Mouse (Mus musculus): ENCODE results near the gene Ubl7. TPM values are rescaled to one million over a fixed set of nuclear protein-coding genes. Genes with fewer than 3 reads are reported as not detected.

Ubl7 gene
- total and polyA plus RNA-seq, 2 experiments from 2014 or later = 132 to 161 TPM

- H3K9ac ChIP-seq (replicated peaks; ENCODE audit: low read length, poor library complexity, severe bottlenecking) = no peak overlapping the region
- H3K4me1 ChIP-seq (ENCODE audit: insufficient read depth, low read length) = no peaks in the 10 kb centered on the region
- H3K9me3 ChIP-seq (ENCODE audit: low read length) = no peaks in the 10 kb centered on the region
- no peak overlapping the region for H3K4me2 ChIP-seq (ENCODE audit: low read depth, low read length, poor library complexity, severe bottlenecking)
- ATAC-seq (ENCODE audit: low FRiP score) (no peak), DNase-seq (ENCODE audit: low spot score) (no peak)
- TF ChIP-seq CTCF (IDR thresholded peaks at IDR 0.05) = no peak
- WGBS = 69% methylated on average over 6 of the region's 7 CpGs
- H3K27me3 ChIP-seq (ENCODE audit: insufficient read depth, low read length) = no peaks in the 10 kb centered on the region
- no peak overlapping the region for H3K4me3 ChIP-seq (ENCODE audit: low read depth, low read length)
- 0 out of 2 replicates have a peak, but pooled peaks cover 3% of the 10 kb centered on the region for H3K36me3 ChIP-seq (ENCODE audit: insufficient read depth, low read length)
- no peak overlapping the region for H3K27ac ChIP-seq (ENCODE audit: low read depth, low read length)
Observed at GRCm38 (mm10) chr9:57947381-57948030, 36.7 kb downstream of the Ubl7 start.

DNA sequence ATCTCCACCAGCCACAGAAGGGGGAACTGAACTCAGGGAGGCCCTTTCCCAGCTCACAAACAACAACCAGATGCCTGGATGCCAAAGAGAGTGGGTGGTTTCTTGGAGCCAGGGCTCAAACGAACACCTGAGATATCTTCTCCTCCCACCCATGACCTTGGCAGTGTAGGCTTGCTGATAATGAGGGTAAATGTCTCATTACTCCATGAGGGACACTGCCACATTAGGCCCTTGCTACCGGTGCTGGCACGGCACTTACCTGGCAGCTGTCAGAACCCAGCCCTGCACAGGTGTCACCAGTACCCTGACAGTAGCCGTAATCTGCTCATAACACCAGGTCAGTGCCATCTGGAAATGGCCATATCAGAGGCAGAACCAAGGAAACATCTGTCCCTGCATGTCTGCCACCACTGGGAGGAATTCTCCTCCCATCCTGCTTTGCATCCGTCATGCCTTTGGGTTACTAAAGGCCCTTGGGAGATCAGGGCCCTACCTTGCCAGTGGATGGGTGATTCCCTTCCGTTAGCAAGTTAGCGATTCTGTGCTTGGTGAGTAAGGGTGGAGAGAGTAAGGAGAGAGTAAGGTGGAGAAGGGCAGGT lies 37.7 kb downstream of the Ubl7 start:
- TF ChIP-seq CTCF (IDR thresholded peaks at IDR 0.05) = no peak
- 85% methylated on average over 7 of the region's 7 CpGs for WGBS
- Histone ChIP-seq H3K9ac (replicated peaks; ENCODE audit: low read length, poor library complexity, severe bottlenecking) (no peak overlapping the region), H3K4me2 (ENCODE audit: low read depth, low read length, poor library complexity, severe bottlenecking) (no peak overlapping the region), H3K27ac (ENCODE audit: low read depth, low read length) (no peak overlapping the region), H3K4me1 (ENCODE audit: insufficient read depth, low read length) (no peaks in the 10 kb centered on the region), H3K27me3 (ENCODE audit: insufficient read depth, low read length) (no peaks in the 10 kb centered on the region), H3K36me3 (ENCODE audit: insufficient read depth, low read length) (0 out of 2 replicates have a peak, but pooled peaks cover 3% of the 10 kb centered on the region), H3K9me3 (ENCODE audit: low read length) (no peaks in the 10 kb centered on the region), H3K4me3 (ENCODE audit: low read depth, low read length) (no peak overlapping the region)
- ATAC-seq (ENCODE audit: low FRiP score) (no peak), DNase-seq (ENCODE audit: low spot score) (no peak)

GRCm38 (mm10) chr9:57949102-57949704 lies 38.4 kb downstream of the Ubl7 start:
- Histone ChIP-seq H3K9ac (replicated peaks; ENCODE audit: low read length, poor library complexity, severe bottlenecking) (no peak overlapping the region), H3K4me1 (ENCODE audit: insufficient read depth, low read length) (no peaks in the 10 kb centered on the region), H3K36me3 (ENCODE audit: insufficient read depth, low read length) (0 out of 2 replicates have a peak, but pooled peaks cover 3% of the 10 kb centered on the region), H3K27me3 (ENCODE audit: insufficient read depth, low read length) (no peaks in the 10 kb centered on the region), H3K4me3 (ENCODE audit: low read depth, low read length) (no peak overlapping the region), H3K27ac (ENCODE audit: low read depth, low read length) (no peak overlapping the region), H3K9me3 (ENCODE audit: low read length) (no peaks in the 10 kb centered on the region), H3K4me2 (ENCODE audit: low read depth, low read length, poor library complexity, severe bottlenecking) (no peak overlapping the region)
- ATAC-seq (ENCODE audit: low FRiP score) = no peak
- no peak for DNase-seq (ENCODE audit: low spot score)
- TF ChIP-seq CTCF (IDR thresholded peaks at IDR 0.05) = no peak
- 86% methylated on average over 8 of the region's 8 CpGs for WGBS

- Histone ChIP-seq H3K27ac (ENCODE audit: low read depth, low read length) (no peak overlapping the region), H3K9ac (replicated peaks; ENCODE audit: low read length, poor library complexity, severe bottlenecking) (no peak overlapping the region), H3K4me3 (ENCODE audit: low read depth, low read length) (no peak overlapping the region), H3K4me2 (ENCODE audit: low read depth, low read length, poor library complexity, severe bottlenecking) (no peak overlapping the region), H3K4me1 (ENCODE audit: insufficient read depth, low read length) (no peaks in the 10 kb centered on the region), H3K36me3 (ENCODE audit: insufficient read depth, low read length) (peaks cover 6% of the 10 kb centered on the region; the same call in 1 of the 2 replicates), H3K9me3 (ENCODE audit: low read length) (no peaks in the 10 kb centered on the region), H3K27me3 (ENCODE audit: insufficient read depth, low read length) (no peaks in the 10 kb centered on the region)
- WGBS = 53% methylated on average over 8 of the region's 8 CpGs
- DNase-seq (ENCODE audit: low spot score) (no peak), ATAC-seq (ENCODE audit: low FRiP score) (no peak)
- TF ChIP-seq CTCF (IDR thresholded peaks at IDR 0.05) = no peak
Observed at GRCm38 (mm10) chr9:57949879-57950278, 39.1 kb downstream of the Ubl7 start.

- Histone ChIP-seq H3K4me2 (ENCODE audit: low read depth, low read length, poor library complexity, severe bottlenecking) (no peak overlapping the region), H3K4me1 (ENCODE audit: insufficient read depth, low read length) (no peaks in the 10 kb centered on the region), H3K27ac (ENCODE audit: low read depth, low read length) (no peak overlapping the region), H3K9ac (replicated peaks; ENCODE audit: low read length, poor library complexity, severe bottlenecking) (no peak overlapping the region), H3K27me3 (ENCODE audit: insufficient read depth, low read length) (no peaks in the 10 kb centered on the region), H3K36me3 (ENCODE audit: insufficient read depth, low read length) (peaks cover 12% of the 10 kb centered on the region; the same call in 1 of the 2 replicates), H3K9me3 (ENCODE audit: low read length) (no peaks in the 10 kb centered on the region), H3K4me3 (ENCODE audit: low read depth, low read length) (no peak overlapping the region)
- WGBS = 34% methylated on average over 9 of the region's 9 CpGs
- TF ChIP-seq CTCF (IDR thresholded peaks at IDR 0.05) = no peak
- DNase-seq (ENCODE audit: low spot score) = no peak
- 0 out of 2 replicates have a peak, but pooled peaks have one; percentile 22 for ATAC-seq (ENCODE audit: low FRiP score)
Observed at GRCm38 (mm10) chr9:57950519-57950918, 39.7 kb downstream of the Ubl7 start.

DNA sequence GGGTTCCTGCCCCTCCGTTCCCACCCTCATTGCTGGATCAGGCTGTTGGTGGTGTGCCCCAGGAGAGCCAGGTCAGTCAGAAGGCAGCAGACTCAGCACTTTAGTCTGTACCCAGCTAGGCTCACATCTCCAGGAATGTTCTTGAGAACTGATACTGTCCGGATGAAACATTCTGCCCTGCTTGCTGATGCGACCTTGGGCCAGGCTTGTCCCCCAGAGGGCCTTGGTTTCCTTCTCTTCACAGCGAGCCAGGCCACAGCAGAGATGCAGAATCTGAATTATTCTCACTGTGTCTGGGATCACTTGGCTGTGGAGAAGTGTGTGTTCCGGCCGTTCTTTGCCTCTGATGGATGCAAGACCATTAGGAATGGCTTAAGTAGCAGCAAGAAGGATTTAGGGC lies 41.2 kb downstream of the Ubl7 start:
- H3K36me3 ChIP-seq (ENCODE audit: insufficient read depth, low read length) = peaks cover 23% of the 10 kb centered on the region
- H3K4me3 ChIP-seq (ENCODE audit: low read depth, low read length) = no peak overlapping the region
- no peak for TF ChIP-seq CTCF (IDR thresholded peaks at IDR 0.05)
- no peak overlapping the region for H3K9ac ChIP-seq (replicated peaks; ENCODE audit: low read length, poor library complexity, severe bottlenecking)
- WGBS = 65% methylated on average over 6 of the region's 6 CpGs
- H3K27ac ChIP-seq (ENCODE audit: low read depth, low read length) = no peak overlapping the region
- no peaks in the 10 kb centered on the region for H3K4me1 ChIP-seq (ENCODE audit: insufficient read depth, low read length)
- DNase-seq (ENCODE audit: low spot score) (no peak), ATAC-seq (ENCODE audit: low FRiP score) (no peak)
- no peak overlapping the region for H3K4me2 ChIP-seq (ENCODE audit: low read depth, low read length, poor library complexity, severe bottlenecking)
- H3K27me3 ChIP-seq (ENCODE audit: insufficient read depth, low read length) = no peaks in the 10 kb centered on the region
- H3K9me3 ChIP-seq (ENCODE audit: low read length) = no peaks in the 10 kb centered on the region

Data from midbrain, postnatal 0 days (tissue).